Mouse (Mus musculus) hindbrain, postnatal 0 days (tissue): ENCODE measurements at regions not wholly inside any gene's neighbourhood (a gene's known extent, or its start where the extent isn't known, plus 50 kb on each side); places are given as distances from the start of the nearest gene placed in this dataset.

Experiments
- ATAC-seq: fragments of 200-750 bp; cut with Nextera tagmentation; 2 replicates; pipeline ENCODE4 v1.8.0; 2017; ENCODE audit warnings: mild to moderate bottlenecking, moderate TSS enrichment, moderate library complexity
- DNase-seq: peaks from one replicate; pipeline ENCODE4 v3.0.0-alpha.2; 2015; ENCODE audit warnings: low spot score
- H3K27ac ChIP-seq: fragments of 300-500 bp; sonication (generic); 2 replicates; pipeline ENCODE4 v1.5.1; 2014; ENCODE audit warnings: mild to moderate bottlenecking
- H3K27me3 ChIP-seq: fragments of 300-500 bp; sonication (generic); 2 replicates; pipeline ENCODE4 v1.6.1; 2014; ENCODE audit warnings: low read length, mixed read lengths; ENCODE audit not compliant: insufficient read depth
- H3K36me3 ChIP-seq: fragments of 300-500 bp; sonication (generic); 2 replicates; pipeline ENCODE4 v1.6.1; 2014; ENCODE audit warnings: low read length, mixed read lengths; ENCODE audit not compliant: insufficient read depth
- H3K4me1 ChIP-seq: fragments of 300-500 bp; sonication (generic); 2 replicates; pipeline ENCODE4 v1.6.1; 2014; ENCODE audit warnings: antibody characterized with exemption, low read length, mixed read lengths; ENCODE audit not compliant: insufficient read depth
- H3K4me2 ChIP-seq: fragments of 300-500 bp; sonication (generic); 2 replicates; pipeline ENCODE4 v1.6.1; 2014; ENCODE audit warnings: low read depth, mild to moderate bottlenecking, low read length, moderate library complexity, mixed read lengths
- H3K4me3 ChIP-seq: fragments of 300-500 bp; sonication (generic); 2 replicates; pipeline ENCODE4 v1.5.1; 2014; ENCODE audit warnings: low read length
- H3K9ac ChIP-seq: fragments of 300-500 bp; sonication (generic); replicated peaks from 2 replicates; pipeline ENCODE4 v1.6.1; 2014; ENCODE audit warnings: mild to moderate bottlenecking, low read length, moderate library complexity, mixed read lengths
- H3K9me3 ChIP-seq: fragments of 300-500 bp; sonication (generic); 2 replicates; pipeline ENCODE4 v1.6.1; 2016; ENCODE audit warnings: low read length, mixed read lengths
- CTCF ChIP-seq: IDR thresholded peaks from 2 replicates; pipeline ENCODE4 v1.5.1; 2016; ENCODE audit warnings: antibody characterized with exemption, control low read depth, low read depth
- WGBS: fragments of 180-500 bp; shearing (Covaris S2); extraction: QIAGEN DNeasy Blood & Tissue Kit; methylation state at CpG from one replicate; pipeline ENCODE4 v1.1.7; 2014; 5-methylcytosine and 5-hydroxymethylcytosine counted together

- no peak for TF ChIP-seq CTCF
- H3K9ac ChIP-seq, result no peak overlapping the region
- H3K4me3 ChIP-seq, result no peak overlapping the region
- H3K4me1 ChIP-seq, result no peaks in the 10 kb centered on the region
- H3K36me3 ChIP-seq, result no peaks in the 10 kb centered on the region
- ATAC-seq, result no peak
- DNase-seq, result peak; percentile 3
- 78% methylated on average over 6 of the region's 6 CpGs for WGBS
- H3K4me2 ChIP-seq, result no peak overlapping the region
- H3K9me3 ChIP-seq, result no peaks in the 10 kb centered on the region
- no peak overlapping the region for H3K27ac ChIP-seq
- no peaks in the 10 kb centered on the region for H3K27me3 ChIP-seq
These were observed 584.1 kb upstream of the Brinp1 start for GRCm38 (mm10) chr4:69538172-69538908.

- no peak overlapping the region for H3K27ac ChIP-seq
- no peak overlapping the region for H3K4me3 ChIP-seq
- no peak for TF ChIP-seq CTCF
- H3K4me2 ChIP-seq, result no peak overlapping the region
- 66% methylated on average over 3 of the region's 3 CpGs for WGBS
- H3K36me3 ChIP-seq, result no peaks in the 10 kb centered on the region
- H3K9me3 ChIP-seq, result no peaks in the 10 kb centered on the region
- no peaks in the 10 kb centered on the region for H3K4me1 ChIP-seq
- no peaks in the 10 kb centered on the region for H3K27me3 ChIP-seq
- H3K9ac ChIP-seq, result no peak overlapping the region
- DNase-seq (no peak), ATAC-seq (no peak)
These were observed 578.9 kb upstream of the Brinp1 start for GRCm38 (mm10) chr4:69533107-69533506.

- WGBS, result 82% methylated on average over 2 of the region's 2 CpGs
- no peaks in the 10 kb centered on the region for H3K9me3 ChIP-seq
- H3K36me3 ChIP-seq, result no peaks in the 10 kb centered on the region
- H3K4me2 ChIP-seq, result no peak overlapping the region
- H3K4me3 ChIP-seq, result no peak overlapping the region
- no peak overlapping the region for H3K9ac ChIP-seq
- DNase-seq, result no peak
- ATAC-seq, result no peak
- no peak overlapping the region for H3K27ac ChIP-seq
- H3K27me3 ChIP-seq, result no peaks in the 10 kb centered on the region
- no peaks in the 10 kb centered on the region for H3K4me1 ChIP-seq
- no peak for TF ChIP-seq CTCF
These were observed 568.9 kb upstream of the Brinp1 start for GRCm38 (mm10) chr4:69523112-69523511.

DNA sequence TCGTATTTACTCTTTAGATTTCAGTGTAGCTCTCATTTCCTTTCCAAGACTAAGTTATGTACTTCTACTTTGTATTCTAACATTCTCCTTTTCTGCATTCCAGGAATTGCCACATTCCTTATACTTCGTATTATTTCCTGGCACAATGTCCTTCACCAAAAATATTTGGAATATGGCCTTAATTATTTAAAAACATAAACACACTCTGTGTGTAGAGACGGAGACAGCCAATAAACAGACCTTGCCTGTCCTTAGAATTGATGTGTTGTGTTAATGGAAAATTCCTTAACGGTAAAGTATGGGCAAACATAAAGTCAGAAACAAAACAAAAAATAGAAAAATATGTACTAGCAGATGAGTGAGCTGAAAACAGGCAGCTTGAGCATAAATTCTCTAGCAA, 554.1 kb upstream of the Brinp1 start:
- H3K36me3 ChIP-seq, result no peaks in the 10 kb centered on the region
- ATAC-seq (no peak), DNase-seq (no peak)
- no peak overlapping the region for H3K9ac ChIP-seq
- H3K4me1 ChIP-seq, result no peaks in the 10 kb centered on the region
- H3K27me3 ChIP-seq, result no peaks in the 10 kb centered on the region
- H3K27ac ChIP-seq, result no peak overlapping the region
- no peak overlapping the region for H3K4me3 ChIP-seq
- H3K4me2 ChIP-seq, result no peak overlapping the region
- no peak for TF ChIP-seq CTCF
- WGBS, result 79% methylated on average over 4 of the region's 4 CpGs
- no peaks in the 10 kb centered on the region for H3K9me3 ChIP-seq

DNA sequence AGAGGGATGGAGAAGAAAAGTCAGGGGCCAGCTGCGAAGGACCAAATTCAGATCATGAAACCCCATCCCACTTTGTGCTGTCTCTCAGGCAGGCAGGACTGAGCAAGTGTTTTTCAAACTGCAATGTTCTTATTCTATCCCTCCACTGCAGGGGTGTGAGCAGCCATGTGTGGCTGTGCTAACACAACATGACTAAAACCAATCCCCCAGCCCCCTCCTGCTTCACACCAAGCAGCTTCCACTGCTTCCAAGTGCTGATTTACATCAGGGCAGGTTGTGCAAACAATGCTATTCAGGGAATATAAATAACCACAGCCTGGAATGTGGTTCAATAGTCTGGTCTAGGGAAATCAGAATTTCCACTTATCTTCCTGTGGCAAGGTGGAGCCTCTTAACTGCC, 517.0 kb upstream of the Brinp1 start:
- 90% methylated on average over 1 of the region's 1 CpGs for WGBS
- no peak for TF ChIP-seq CTCF
- Histone ChIP-seq H3K36me3 (no peaks in the 10 kb centered on the region), H3K9ac (no peak overlapping the region), H3K27me3 (no peaks in the 10 kb centered on the region), H3K9me3 (no peaks in the 10 kb centered on the region), H3K27ac (no peak overlapping the region), H3K4me1 (no peaks in the 10 kb centered on the region), H3K4me2 (no peak overlapping the region), H3K4me3 (no peak overlapping the region)
- ATAC-seq, result no peak
- DNase-seq, result no peak

GRCm38 (mm10) chr4:69459990-69460389, 505.8 kb upstream of the Brinp1 start:
- ATAC-seq (no peak), DNase-seq (no peak)
- Histone ChIP-seq H3K4me3 (no peak overlapping the region), H3K27me3 (no peaks in the 10 kb centered on the region), H3K36me3 (no peaks in the 10 kb centered on the region), H3K4me1 (no peaks in the 10 kb centered on the region), H3K27ac (no peak overlapping the region), H3K4me2 (no peak overlapping the region), H3K9ac (no peak overlapping the region), H3K9me3 (no peaks in the 10 kb centered on the region)
- no peak for TF ChIP-seq CTCF

GRCm38 (mm10) chr4:69456420-69456819, 502.2 kb upstream of the Brinp1 start:
- H3K36me3 ChIP-seq, result no peaks in the 10 kb centered on the region
- H3K4me1 ChIP-seq, result no peaks in the 10 kb centered on the region
- H3K9me3 ChIP-seq, result no peaks in the 10 kb centered on the region
- TF ChIP-seq CTCF, result no peak
- H3K4me3 ChIP-seq, result no peak overlapping the region
- DNase-seq, result no peak
- ATAC-seq, result no peak
- no peak overlapping the region for H3K4me2 ChIP-seq
- H3K9ac ChIP-seq, result no peak overlapping the region
- no peak overlapping the region for H3K27ac ChIP-seq
- 82% methylated on average over 4 of the region's 4 CpGs for WGBS
- no peaks in the 10 kb centered on the region for H3K27me3 ChIP-seq
